Mouse (Mus musculus) natural killer cell, adult 2 months (primary cell): ENCODE results near the gene Tesk1.

ENCODE experiments used
- DNase-seq, 2 experiments: peaks; one replicate each; pipeline ENCODE4 v3.0.0; 2022; ENCODE audit warnings: low spot score in 2 of 2

Gene Tesk1

GRCm38 (mm10) chr4:43418973-43419656 is 22.6 kb upstream of the Tesk1 start:
- no peak for DNase-seq

GRCm38 (mm10) chr4:43419801-43420281 is 21.9 kb upstream of the Tesk1 start:
- DNase-seq = no peak

GRCm38 (mm10) chr4:43420305-43420704 is 21.4 kb upstream of the Tesk1 start:
- peak; percentile 44 to 68 for DNase-seq

- DNase-seq = no peak
Measured at GRCm38 (mm10) chr4:43421632-43422240, 20.0 kb upstream of the Tesk1 start.

- no peak for DNase-seq
Measured at GRCm38 (mm10) chr4:43423267-43423934, 18.3 kb upstream of the Tesk1 start.

- DNase-seq = no peak
Measured at GRCm38 (mm10) chr4:43424072-43424471, 17.7 kb upstream of the Tesk1 start.

DNA sequence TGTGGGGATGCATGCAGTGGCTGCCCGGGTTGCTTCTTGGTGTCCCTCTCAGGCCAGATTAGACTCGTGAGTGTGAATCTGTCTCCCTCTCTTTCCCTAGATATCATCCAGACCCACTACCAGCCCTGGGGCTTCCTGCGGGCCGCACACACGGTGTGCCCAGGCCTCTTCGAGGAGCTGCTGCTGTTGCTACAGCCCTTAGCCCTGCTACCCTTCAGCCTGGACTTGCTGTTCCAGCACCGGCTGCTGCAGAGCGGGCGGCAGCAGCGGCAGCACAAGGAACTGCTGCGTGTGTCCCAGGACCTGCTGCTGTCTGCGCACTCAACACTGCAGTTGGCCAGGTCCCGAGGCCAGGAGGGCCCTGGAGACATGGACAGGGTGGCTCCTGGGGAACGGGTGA is 16.5 kb upstream of the Tesk1 start:
- no peak for DNase-seq

- DNase-seq = no peak
Measured at GRCm38 (mm10) chr4:43425648-43426380, 15.9 kb upstream of the Tesk1 start.

DNA sequence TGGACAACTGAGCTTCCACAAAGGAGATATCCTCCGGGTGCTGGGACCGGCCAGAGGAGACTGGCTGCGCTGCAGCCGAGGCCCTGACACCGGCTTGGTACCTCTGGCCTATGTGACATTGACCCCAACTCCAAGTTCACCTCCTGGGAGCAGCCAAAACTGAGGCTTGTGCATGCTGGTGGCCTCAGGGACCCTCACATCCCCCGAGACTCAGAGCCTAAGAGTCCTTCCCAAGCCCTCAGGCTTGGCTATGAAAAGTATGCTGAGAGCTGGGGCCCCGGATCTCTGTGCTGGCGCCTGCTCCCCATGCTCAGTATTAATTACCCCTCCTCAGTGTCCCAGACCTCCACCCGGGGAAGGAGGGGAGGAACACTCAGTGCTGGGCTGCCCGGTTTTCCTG is 15.3 kb upstream of the Tesk1 start:
- no peak for DNase-seq

- peak; percentile 24 to 53 for DNase-seq
Measured at GRCm38 (mm10) chr4:43427501-43428179, 14.1 kb upstream of the Tesk1 start.

GRCm38 (mm10) chr4:43428180-43428861 is 13.4 kb upstream of the Tesk1 start:
- no peak for DNase-seq

- no peak for DNase-seq
Measured at GRCm38 (mm10) chr4:43428946-43429345, 12.8 kb upstream of the Tesk1 start, which contains the start of gene Fam166b. Fam166b (minus strand) TSS chr4:43429134.

DNA sequence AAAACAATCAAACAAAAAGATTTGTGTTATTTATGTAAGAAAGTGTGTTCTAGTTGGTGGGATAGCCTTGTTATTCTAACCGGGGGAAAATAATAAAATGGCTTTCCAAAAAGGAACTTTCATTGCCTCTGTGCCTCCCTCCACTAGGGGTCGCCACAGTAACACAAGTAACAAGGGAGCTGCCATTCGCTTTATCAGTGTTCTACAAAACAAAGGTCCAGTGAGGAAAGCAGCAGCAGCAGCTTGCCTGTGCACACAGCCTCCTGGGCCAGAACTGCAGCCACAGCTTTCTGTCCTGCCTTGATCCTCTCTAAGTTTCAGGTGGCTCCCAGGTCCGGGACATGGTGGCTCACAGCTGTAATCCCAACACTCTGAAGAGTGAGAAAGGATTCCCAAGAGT is 10.0 kb upstream of the Tesk1 start:
- DNase-seq = peak; percentile 77 to 85

- no peak for DNase-seq
Measured at GRCm38 (mm10) chr4:43432832-43433231, 8.9 kb upstream of the Tesk1 start.

DNA sequence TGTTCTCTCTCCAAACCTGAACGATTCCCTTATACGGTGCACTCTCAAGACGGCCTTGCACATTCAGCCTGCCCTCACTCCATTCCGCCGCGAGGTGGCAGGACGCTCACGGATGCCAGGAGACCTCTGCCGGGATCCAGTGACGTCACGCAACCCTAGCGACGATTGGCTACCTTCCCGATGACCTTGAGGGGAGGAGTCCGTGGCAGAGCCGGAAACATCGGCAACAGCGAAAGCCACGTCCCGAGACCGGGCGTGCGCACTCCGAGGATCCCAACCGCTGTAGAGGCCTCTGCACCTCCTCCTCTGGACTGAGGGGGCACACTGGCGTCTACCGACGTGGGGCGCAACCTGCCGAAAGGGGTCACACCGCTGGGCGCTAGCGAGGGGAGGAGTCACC is 305 bp downstream of the Tesk1 start:
- DNase-seq = peak; percentile 99 to 100

DNA sequence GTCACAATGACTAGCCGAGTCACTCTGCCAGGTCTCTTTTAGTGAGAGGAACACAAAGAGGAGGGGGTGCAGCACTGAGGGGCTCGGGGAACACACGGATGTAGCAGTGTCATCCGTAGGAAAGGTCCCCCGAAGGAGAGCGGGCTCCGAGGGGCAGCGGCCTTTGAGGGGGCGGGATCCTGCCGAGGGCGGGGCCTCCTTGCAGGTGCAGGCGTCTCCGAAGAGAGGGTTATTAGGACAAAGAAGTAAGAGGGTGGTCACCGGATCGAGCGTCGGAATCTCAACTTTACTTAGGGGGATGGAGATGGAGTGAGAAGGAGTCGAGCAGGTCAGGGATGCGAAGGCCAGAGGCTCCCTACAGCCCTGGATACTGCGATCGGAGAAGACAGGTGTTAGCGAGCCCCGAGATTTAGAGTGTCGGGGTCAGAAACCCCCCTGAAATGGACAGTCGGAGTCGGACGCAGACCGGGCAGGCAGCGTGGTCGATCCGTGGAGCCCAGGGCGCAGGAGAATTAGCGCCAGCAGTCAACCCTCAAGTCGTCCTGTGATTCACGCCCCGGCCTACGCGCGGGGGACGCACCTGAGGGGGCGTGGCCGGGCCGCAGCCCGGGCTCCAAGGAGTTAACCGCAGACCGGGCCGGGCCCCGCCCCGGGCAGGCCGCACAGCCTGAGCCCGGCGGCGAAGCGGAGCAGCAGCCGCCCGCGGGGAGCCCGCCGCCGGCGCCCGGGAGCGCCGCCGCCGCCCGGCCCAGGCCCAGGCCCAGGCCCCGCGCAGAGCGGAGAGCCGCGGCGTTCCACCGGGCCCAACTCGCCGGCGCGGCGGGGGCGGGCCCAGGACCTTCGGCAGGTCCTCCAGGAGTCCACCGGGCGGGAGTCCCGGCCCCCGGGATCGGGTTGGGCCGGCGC is 970 bp downstream of the Tesk1 start:
- DNase-seq = peak; percentile 59 to 79

DNA sequence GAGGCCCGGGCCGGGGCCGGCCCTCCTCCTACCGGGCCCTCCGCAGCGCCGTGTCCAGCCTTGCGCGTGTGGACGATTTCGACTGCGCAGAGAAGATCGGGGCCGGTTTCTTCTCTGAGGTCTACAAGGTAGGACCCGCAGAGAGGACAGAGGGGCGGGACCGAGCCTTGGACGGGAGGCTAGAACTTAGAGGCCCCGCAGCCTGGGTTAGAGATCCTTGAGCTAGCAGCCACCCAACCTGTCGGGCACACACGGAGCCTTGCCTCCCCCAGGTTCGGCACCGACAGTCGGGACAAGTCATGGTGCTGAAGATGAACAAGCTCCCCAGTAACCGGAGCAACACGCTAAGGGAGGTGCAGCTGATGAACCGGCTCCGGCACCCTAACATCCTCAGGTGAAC is 1.8 kb downstream of the Tesk1 start:
- DNase-seq = peak in 1 of 2 experiments; percentile 16

DNA sequence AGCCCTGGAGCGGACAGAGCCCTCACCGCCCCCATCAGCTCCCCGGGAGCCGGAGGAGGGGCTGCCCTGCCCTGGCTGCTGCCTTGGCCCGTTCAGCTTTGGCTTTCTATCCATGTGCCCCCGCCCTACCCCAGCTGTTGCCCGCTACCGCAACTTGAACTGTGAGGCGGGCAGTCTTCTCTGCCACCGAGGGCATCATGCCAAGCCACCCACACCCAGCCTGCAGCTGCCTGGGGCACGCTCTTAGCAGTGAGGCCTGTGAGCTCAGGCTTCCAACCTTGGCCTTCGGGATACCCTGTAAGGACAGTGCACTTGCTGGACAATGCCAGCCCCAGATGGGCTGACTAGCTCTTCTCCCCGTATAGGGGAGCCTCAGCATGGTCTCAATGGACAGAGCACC is 5.5 kb downstream of the Tesk1 start:
- no peak for DNase-seq

GRCm38 (mm10) chr4:43448554-43448953 is 6.8 kb downstream of the Tesk1 start:
- DNase-seq = no peak

DNA sequence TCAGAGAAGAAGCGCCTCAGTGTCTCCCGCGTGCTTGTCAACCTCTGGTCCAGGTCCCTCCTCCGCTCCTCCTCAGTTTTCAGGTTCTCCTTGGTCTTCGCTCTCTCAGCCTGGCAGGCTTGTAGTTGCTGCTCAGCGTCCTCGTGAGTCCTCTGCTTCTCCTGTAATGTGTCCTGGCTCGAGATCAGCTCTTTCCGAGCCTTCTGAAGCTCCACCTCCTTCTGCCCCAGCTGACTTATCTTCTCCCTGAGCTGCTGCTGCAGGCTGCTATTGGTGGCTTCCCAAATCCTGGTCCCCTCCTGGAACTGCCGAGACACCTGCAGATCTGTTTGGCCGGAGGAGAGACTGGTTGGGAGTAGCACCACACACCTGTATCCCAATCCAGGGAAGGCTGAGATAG is 10.6 kb downstream of the Tesk1 start:
- no peak for DNase-seq
